Mouse (Mus musculus) forebrain, embryonic 12.5 days (tissue): ENCODE data around the gene Slit2. TPM values are rescaled to one million over a fixed set of nuclear protein-coding genes. Genes with fewer than 3 reads are reported as not detected.

Experiments used
- ATAC-seq: fragments of 200-750 bp; cut with Nextera tagmentation; 2 replicates; pipeline ENCODE4 v1.8.0; 2017; ENCODE audit warnings: moderate TSS enrichment; ENCODE audit not compliant: low FRiP score
- H3K27ac ChIP-seq: fragments of 300-500 bp; sonication (generic); 2 replicates; pipeline ENCODE4 v1.5.1; 2016; ENCODE audit warnings: mild to moderate bottlenecking
- H3K27me3 ChIP-seq: fragments of 300-500 bp; sonication (generic); 2 replicates; pipeline ENCODE4 v1.6.1; 2016; ENCODE audit warnings: mild to moderate bottlenecking
- H3K36me3 ChIP-seq: fragments of 300-500 bp; sonication (generic); replicated peaks from 2 replicates; pipeline ENCODE4 v1.6.1; 2016; ENCODE audit warnings: mild to moderate bottlenecking
- H3K4me1 ChIP-seq: fragments of 300-500 bp; sonication (generic); 2 replicates; pipeline ENCODE4 v1.6.1; 2016
- H3K4me2 ChIP-seq: fragments of 300-500 bp; sonication (generic); 2 replicates; pipeline ENCODE4 v1.6.1; 2016; ENCODE audit warnings: mild to moderate bottlenecking, moderate library complexity
- H3K4me3 ChIP-seq: fragments of 300-500 bp; sonication (generic); replicated peaks from 2 replicates; pipeline ENCODE4 v1.5.1; 2016; ENCODE audit warnings: mild to moderate bottlenecking
- H3K9ac ChIP-seq: fragments of 300-500 bp; sonication (generic); 2 replicates; pipeline ENCODE4 v1.6.1; 2016; ENCODE audit warnings: mild to moderate bottlenecking
- H3K9me3 ChIP-seq: fragments of 300-500 bp; sonication (generic); 2 replicates; pipeline ENCODE4 v1.6.1; 2016
- WGBS: fragments of 180-500 bp; shearing (Covaris S2); methylation state at CpG from one replicate; pipeline ENCODE4 v1.1.7; 2016; 5-methylcytosine and 5-hydroxymethylcytosine counted together
- microRNA-seq: library from miRNA; unstranded; fragments of <30 nt; microRNA quantifications from one replicate; pipeline ENCODE4, GENCODE M21; 2017
- polyA plus RNA-seq: library from polyadenylated mRNA; unstranded; fragments of >200 nt; fragmentation: Nextera tagmentation; extraction: Ambion mirVana; gene quantifications from 2 replicates; pipeline ENCODE4 v1.2.1, GENCODE M21; 2016

Gene Slit2
- polyA plus RNA-seq, 1 experiment from 2014 or later: 35.5 TPM

DNA sequence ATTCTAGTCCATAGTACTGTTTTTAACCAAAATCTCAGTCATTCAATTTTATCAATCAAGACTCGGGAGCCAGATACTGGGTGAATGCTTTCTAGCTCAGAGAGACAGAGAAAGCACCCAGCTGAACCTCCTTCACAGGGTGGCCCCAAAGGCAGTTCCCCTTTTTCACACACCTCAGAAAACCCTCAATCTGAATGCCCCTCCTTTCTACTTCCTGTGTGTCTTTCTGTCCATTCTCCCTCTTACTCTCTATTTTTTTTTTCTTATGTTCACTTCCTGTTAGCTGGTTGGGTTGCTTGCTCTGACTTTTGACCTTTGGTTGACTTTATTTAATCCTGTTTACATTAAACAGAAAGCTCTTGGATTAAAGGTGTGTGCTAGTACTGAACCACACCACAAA is 366.4 kb downstream of the Slit2 start:
- H3K36me3 ChIP-seq: no peaks in the 10 kb centered on the region
- WGBS: 83% methylated on average over 1 of the region's 1 CpGs
- no peak for ATAC-seq

More for the DNA sequence above, 366.4 kb downstream of the Slit2 start:
- Histone ChIP-seq H3K9ac (no peak overlapping the region), H3K4me2 (no peak overlapping the region), H3K4me1 (no peaks in the 10 kb centered on the region), H3K4me3 (no peak overlapping the region), H3K27me3 (no peaks in the 10 kb centered on the region), H3K9me3 (no peaks in the 10 kb centered on the region), H3K27ac (no peak overlapping the region)

Small RNA genes within 50 kb of the gene (microRNA-seq; reads per million reads assigned to microRNA genes)
- gene Mir218-1: 18.2 reads per million, percentile 33 among the genes with 10 or more reads in this experiment
